Mouse (Mus musculus) G1E (cell line): ENCODE results near the gene Hnrnph1.

Experiments used
- CTCF ChIP-seq: IDR thresholded peaks from 2 replicates; pipeline ENCODE4 v1.5.1; 2012; ENCODE audit warnings: low read depth, low read length, inconsistent platforms, mixed read lengths
- GATA1 ChIP-seq: IDR thresholded peaks from 2 replicates; pipeline ENCODE4 v1.6.1; 2012; ENCODE audit warnings: borderline replicate concordance, low read length, inconsistent platforms, mixed read lengths

DNA sequence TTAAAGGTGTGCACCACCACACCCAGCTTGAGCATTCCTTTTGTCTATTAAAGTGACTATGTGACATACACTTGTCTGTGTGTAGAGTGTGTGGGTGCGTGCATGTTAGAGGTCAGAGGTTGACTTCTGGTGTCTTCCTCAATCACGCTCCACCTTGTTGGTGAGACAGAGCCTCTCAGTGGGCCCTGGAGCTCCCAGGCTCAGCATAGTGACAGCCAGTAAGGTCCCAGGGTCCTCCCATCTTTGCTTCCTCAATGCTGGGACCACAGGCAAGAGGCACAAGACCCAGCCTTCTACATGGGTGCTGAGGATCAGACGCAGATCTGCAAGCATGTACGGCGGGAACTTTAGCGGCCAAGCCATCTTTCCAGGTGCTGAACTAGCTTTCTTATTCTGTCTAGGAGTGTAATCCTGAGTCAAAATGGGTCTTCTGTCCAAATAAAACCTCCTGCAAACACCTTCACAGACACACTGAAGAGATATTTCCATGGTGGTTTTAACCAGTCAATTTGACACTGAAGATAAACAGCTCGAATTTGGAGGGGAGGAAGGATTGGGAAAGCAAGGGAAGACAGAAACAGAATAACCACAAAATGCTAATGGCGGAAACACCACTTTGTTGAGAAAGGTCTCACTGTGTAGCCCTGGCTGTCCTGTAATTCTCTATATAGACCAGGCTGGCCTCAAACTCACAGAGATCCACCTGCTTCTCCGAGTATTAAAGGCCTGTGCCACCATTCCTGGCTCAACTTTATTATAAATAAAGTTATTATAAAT, 30.3 kb upstream of the Hnrnph1 start:
- no peak for TF ChIP-seq CTCF
- TF ChIP-seq GATA1, result no peak
